Mouse (Mus musculus) bone marrow, adult 2 months (tissue): ENCODE measurements at regions not wholly inside any gene's neighbourhood (a gene's known extent, or its start where the extent isn't known, plus 50 kb on each side); places are given as distances from the start of the nearest gene placed in this dataset.

Source experiments
- CTCF ChIP-seq: fragments of 200-500 bp; IDR thresholded peaks from 2 replicates; pipeline ENCODE4 v1.5.1; 2011; ENCODE audit warnings: low read length, control low read depth; ENCODE audit not compliant: control insufficient read depth, insufficient read depth
- POLR2A ChIP-seq: fragments of 200-500 bp; IDR thresholded peaks from 2 replicates; pipeline ENCODE4 v1.6.1; 2011; ENCODE audit warnings: low read depth, mild to moderate bottlenecking, control low read depth, low read length, borderline replicate concordance; ENCODE audit not compliant: control insufficient read depth

DNA sequence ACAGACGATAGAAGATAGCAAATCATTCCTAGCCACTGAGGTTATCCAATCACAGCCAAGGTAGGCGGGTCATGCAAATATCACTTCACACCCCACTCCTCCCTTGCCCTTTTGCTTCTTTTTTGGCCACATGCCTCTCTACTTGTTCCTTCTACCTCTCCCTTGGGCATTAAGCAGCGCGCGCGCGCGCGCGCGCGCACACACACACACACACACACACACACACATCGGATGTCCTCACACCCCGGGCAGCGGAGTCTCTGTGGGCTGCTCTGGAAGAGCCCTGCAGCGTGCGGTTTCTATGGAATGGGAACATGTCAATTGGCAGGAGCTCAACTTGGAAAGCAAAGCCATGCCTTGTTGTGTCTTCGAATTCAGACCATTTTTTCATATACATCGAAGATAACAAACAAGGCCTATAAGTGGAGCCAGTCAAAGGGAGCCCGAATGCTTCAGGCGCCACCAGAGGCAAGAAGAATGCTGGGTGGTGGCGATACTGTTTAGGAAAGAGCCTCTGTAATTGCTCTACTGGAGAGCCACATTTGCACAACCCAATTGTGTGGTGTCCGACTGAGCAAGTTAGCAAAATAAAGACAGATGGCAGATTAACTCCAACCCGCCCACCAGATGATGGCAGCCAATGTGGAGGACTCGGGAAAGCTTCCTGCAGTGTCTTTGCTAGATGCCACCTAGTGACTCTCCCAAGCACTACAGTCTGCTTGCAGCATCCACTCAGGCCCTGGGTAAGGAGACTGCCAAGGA lies 183.3 kb upstream of the Serp2 start:
- TF ChIP-seq CTCF, result peak; percentile 11; the same call in 1 of the 2 replicates
- no peak for TF ChIP-seq POLR2A
